Mouse (Mus musculus): Measurements from ENCODE around the gene Napsa.

The Napsa gene

GRCm38 (mm10) chr7:44542555-44542954, 29.6 kb upstream of the Napsa start:
- peak; percentile 53 for DNase-seq

DNA sequence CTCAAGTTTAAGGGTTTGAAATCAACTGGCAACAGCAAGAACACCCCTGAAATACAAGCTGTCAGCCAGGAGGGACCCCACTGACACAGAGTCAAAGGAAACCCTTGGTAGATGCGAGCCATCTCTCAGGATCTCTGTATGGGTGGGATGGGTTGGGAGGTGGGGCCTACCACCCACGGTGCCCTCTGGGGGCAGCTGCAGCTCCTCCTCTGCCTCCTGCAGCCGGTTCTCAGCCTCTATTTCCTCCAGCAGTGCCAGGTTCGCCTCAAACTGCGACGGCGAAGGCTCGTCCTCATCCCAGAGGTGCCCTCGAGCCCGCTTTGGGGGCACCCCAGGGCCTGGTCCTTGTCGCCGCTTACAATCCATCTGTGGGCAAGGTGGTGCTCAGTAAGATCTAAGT, 29.1 kb upstream of the Napsa start:
- DNase-seq, result peak; percentile 61

GRCm38 (mm10) chr7:44546274-44546673, 25.9 kb upstream of the Napsa start:
- DNase-seq, result no peak

DNA sequence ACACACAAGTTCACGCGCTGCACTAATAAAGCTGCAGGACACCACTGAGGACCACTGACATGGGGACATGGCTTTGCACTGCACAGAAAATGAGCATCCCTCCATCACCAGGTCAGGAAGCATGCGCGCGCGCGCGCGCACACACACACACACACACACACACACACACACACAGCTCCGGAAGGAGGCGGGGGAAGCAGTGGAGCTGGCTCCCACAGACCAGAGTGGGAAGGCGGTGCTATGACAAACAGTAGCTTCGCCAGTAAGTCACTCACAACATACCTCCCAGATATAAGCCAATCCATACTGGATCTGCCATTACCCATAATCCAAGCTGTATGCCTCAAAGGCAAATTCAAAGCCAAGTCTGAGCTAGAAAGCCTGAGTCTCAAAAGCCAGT, 25.1 kb upstream of the Napsa start:
- DNase-seq, result peak; percentile 53

DNA sequence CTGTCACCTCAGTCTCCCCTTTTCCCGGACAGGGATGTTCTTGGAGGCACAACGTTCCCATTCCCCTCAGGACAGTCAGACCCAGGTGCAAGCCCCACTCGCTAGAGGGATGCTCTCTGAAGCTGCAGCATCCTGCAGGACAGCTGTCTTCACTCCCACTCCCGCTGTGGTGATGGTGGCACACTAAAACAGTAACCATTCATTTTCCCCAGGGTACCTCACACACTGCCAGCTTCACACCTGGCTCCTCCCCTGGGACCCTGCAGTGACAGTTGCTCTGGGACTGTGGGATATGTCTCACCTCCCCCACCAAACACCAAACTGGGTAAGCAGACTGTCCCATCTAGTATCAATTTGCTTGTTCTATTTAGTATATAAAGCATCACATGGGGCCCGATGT, 24.5 kb upstream of the Napsa start:
- DNase-seq, result peak; percentile 25

DNA sequence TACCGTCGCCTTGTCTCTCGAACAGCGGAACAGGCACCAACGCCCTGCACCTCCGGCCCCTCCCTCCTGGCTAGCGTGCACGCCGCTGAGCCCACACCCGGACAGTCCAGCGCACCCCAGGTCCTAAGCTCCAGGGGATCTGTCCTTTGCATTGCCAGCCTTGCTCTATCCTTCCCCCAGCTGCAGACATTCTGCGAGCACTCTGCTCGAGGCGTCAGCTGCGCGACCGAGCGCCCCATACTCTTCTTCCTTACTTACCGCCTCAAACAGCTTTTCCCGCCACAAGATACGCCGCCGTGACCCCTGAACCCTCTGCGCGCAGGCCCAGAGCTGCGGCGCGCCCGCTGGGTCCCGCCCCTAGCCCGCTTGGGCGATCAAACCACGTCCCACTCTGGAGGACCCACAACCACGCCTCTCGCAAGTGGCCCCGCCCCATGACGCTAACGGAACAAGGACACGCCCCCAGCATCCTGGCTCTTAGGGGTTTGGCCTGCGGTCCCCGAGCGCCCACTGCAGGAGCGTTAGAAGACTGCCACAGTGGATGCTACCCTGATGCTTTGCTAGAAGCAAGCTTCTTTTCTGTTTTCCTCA, 23.6 kb upstream of the Napsa start, which contains the start of gene Pold1:
Gene Pold1 (minus strand): TSS at position 353 of the 591 bp plus-strand sequence.
- DNase-seq, result peak; percentile 100

DNA sequence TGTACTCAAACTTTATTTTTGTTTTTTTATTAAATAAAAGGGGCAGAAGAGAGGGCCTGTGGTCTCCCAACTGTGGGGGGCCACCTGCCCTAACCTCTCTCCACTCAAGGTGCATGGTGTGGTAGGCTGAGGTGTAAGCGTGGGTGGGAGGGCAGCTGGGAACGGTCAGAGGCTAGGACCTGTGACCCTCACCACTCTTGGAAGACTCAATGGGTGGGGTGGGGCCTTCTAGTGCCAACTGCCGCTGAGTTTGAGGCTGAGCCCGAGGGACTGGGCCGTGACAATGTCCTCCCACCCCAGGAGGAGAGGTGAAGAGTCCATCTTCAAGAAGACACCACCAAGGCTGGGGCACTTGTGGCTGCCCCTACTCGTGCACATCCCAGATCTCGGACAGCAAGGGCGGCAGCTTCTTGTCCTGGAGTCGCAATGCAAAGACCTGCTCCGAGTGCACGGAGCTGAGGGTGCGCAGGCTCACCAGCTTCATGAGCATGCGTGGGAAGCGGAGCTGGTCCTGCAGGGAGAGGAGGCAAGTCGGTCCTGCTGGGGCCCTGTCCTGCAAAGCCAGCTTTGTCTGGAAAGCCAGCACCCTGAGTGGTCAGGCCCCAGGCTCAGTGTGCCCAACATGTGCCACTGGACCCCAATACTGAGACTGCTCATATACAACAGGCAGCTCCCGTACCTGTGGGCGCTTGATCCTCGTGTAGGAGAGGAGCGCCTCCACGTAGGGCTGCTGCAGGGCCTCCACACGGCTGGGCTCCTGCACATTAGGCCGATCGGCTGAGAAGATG, 22.4 kb upstream of the Napsa start:
- DNase-seq, result peak; percentile 31

DNA sequence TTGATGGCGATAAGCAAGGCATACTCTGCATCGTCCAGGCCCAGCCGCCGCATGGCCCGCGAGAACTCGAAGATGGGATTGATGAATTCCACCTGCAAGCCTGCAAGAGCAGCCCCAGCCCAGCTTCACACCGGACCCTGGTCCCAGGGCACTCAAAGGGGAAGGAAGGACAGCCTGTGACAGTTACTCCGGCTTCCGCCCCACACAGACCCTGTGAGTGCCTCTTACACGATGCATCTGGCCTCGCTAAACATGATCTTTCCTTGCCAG, 21.8 kb upstream of the Napsa start:
- no peak for DNase-seq

- DNase-seq, result no peak
Observed at GRCm38 (mm10) chr7:44551301-44551700, 20.9 kb upstream of the Napsa start.

GRCm38 (mm10) chr7:44551731-44552130, 20.4 kb upstream of the Napsa start:
- no peak for DNase-seq

DNA sequence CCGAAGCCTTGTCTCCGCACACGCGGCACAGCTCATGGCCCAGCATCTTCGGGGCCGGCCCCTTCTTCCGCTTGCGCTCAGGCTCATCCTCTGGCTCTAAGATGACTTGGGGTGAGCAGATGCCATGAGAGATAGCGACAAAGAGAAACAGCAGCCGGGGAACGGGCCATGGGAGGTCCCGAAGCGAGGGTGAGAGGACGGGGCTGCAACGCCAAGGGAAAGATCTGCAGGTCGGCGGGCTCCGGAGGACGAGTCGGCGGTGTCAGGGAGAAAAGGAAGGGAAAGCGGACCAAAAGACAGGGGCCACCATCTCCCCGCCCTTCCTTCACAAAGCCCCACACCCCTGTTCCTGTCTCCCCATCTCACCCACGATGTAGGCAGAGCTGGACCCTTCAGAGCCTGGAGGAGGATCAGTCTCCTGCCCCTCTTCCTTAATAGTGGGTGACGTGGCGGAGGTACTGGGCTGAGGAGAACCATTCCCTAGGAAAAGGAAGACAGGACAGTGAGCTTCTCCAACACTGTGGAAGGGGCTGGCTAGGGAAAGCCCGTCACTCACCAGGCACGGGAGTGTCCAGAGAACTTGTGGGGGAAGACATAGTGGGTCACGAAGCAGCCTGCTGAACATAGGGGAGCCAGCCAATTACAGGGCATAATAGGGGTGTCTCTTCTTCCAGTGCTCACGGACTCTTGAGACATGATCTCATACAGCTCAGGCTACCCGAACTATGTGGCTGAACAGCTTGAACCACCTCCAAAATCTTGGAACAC, 19.9 kb upstream of the Napsa start:
- no peak for DNase-seq

DNA sequence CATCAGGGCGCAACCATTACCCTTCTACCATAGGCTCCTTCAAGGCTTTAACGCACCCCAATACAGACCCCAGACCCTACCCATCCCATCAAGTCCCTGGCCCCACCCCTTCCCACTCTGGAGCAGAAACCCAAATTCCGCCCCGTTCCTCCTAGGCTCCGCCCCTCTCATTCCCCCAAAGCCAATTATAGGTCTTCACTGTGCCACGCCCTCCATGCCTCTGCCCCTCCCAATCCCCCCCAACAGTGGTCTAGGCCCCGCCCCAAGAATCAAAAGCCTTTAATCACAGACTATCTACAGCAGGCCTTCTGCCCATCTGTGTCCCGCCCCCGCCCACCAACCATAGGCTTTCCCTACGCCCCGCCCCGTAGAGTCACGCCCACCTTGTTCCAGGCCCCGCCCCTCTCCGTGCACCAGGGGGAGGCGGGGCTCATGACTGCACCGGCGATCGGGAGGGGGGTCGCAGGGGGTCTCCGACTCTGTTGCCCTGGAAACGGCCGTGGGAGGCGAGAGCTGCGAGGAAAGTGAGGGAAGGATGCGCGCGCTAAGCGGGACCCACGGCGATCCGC, 18.9 kb upstream of the Napsa start:
- DNase-seq, result peak; percentile 88

DNA sequence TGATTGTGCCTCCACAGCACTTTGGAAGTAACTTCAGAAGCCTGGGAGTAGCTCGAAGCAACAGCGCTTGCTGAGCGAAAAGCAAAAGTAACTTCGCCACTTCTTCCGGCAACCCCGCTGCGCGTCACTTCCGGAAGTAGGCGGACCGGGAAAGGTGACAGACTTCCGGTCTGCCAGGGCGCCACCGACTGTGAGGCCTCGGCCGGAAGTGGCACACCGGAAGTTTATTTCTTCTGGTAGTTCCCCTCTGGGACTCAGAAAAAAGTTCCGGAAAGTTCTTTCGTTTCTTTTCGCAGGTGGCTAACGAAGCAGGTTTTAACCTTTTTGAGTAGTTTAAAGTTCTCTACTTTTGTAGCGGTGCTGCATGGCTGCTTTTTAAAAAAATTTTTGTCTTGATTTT, 18.4 kb upstream of the Napsa start, which contains the start of gene Nr1h2:
Gene Nr1h2 (minus strand): TSS at position 126 of the 400 bp plus-strand sequence.
- DNase-seq, result peak; percentile 98

- no peak for DNase-seq
Observed at GRCm38 (mm10) chr7:44557629-44558028, 14.6 kb upstream of the Napsa start.

DNA sequence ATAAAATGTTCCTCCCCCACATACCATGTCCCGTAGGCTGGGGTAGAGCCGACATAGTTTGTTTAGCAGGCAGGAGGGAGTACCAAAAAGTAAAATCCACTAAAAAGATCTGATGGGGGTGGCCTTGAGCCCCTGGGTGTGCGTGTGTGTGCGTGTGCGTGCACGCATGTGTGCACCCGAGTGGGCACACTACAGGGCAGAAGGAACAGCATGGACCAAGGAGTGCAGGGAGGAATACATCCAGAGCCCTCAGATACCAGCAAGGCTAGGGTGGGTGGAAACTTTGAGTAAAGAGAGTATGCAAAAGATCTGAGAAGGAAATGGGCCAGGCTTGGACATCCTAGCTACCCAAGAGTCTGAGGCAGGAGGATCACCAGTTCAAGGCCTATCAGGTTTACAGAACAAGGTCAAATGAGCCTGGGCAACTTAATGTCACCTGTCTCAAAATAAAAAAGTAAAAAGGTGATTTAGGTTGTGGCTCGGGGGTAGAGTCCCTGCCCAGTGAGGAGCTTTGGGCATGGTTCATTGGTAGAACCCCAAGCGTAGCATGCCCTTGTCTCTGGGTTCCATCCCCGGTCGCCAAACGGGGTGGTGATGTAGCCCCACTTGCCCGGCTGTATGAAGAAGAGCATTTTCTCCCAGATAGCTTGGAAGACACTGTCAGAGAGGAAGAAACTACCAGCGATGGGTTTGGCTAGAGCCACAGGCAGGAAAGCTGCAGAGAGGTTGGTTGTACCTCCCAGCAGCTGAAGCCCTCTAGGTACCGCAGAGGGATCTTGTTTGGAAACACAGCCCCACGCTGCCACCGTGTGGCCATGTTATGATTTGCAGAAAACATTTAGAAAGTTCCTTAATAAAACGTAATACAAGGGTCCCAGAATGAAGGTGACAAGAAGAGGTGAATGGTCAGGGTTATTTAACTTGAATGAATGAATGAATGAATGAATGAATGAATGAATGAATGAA, 11.5 kb upstream of the Napsa start:
- DNase-seq, result peak; percentile 87

DNA sequence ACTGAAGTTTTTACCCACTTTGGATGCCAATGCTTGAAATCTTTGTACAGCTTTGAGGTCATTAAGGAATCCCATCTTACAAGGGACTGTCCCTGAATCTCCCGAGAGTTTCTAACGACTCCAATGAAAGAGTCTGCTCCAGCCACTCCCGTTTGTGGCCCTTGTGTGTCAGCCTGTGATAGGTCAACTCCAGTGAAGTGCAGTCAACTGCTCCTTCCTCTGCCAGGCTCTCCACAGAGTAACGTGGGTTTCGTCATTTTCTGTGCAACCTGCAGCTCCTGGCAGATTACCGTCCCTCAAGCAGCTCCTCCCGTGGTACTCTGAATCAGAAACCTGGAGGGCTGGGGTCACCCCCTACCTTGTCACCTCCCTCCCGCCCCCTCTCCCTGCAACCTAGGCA, 8.9 kb upstream of the Napsa start:
- DNase-seq, result no peak

DNA sequence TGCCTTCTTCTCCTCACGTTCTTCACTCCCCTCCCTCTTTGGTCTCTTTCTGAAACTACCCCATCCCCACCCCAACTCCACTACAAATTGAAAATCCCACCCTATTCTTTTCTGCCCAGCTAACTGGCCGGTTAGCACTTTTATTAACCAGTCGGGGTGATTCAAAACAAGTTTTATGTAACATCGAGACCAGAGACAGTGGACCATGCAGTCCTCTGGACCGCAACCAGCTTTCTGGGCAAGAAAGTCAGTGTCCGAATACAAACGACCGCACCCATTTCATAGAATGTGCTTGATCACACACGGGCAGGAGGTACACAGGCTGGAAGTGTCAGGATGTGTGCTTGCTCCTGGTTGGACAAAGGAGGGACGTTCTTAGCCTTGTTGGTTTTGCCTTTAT, 7.7 kb upstream of the Napsa start:
- DNase-seq, result no peak

- DNase-seq, result no peak
Observed at GRCm38 (mm10) chr7:44565414-44565813, 6.8 kb upstream of the Napsa start.

DNA sequence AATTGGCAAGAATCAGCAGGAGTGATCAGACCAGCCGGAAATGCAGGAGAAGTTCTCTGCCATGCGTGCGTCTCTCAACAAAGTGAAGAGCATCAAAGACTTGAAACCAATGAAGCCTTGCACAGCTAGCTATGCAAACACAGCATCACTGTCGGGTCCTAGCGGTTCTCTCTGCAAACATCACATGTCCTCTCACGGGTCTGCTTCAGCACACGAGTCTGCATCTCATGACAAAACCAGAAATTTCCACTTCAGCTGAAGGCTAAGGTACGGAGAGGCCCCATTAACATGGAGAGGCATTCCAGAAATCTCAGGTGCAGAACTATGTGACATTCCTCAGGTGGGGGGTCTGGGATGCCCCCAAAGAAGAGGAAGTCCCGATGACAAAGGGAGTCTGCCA, 3.4 kb upstream of the Napsa start:
- DNase-seq, result no peak

- DNase-seq, result no peak
Observed at GRCm38 (mm10) chr7:44570989-44571388, 1.2 kb upstream of the Napsa start.

GRCm38 (mm10) chr7:44571811-44572210, 369 bp upstream of the Napsa start:
- no peak for DNase-seq

DNA sequence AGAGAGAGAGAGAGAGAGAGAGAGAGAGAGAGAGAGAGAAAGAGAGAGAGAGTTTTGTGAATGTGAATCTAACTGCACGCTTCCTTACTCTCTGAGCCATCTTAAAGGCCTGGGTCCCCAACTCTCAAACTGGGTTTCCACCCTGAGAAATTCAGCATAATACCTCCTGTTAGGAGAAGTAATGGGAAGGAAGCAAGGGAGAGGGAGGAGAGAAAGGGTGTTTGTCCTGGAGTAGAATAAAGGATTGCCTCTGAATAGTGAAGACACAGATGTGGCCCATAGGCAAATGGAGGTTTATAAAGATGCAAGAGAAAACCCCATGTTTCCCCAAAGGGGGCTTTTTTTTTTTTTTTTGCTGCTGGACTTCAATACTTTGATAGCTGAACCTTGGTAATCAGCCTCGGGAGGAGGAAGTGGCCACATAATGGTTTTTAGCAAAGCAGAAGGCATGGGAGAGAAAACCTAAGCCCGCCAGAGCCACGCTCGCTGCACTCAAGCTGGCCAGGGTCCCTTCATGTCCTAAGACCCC, 840 bp downstream of the Napsa start:
- no peak for DNase-seq
